Mouse (Mus musculus) gastrocnemius, postnatal 25 days (tissue): ENCODE measurements around the gene Kazn. TPM values are rescaled to one million over a fixed set of nuclear protein-coding genes. Genes with fewer than 3 reads are reported as not detected.
A peak's percentile ranks its signal among the peaks of the same experiment; 100 is the strongest.

Source experiments
- DNase-seq: peaks from one replicate; pipeline ENCODE4 v3.0.0; 2022
- total RNA-seq, 2 experiments: library from RNA; stranded (reverse); gene quantifications; 1 replicate in 1 of 2; 2 replicates in 1 of 2; pipeline ENCODE4 v1.2.3; 2021

The Kazn gene
- total RNA-seq, 2 experiments from 2014 or later: 1.9 to 2.5 TPM

DNA sequence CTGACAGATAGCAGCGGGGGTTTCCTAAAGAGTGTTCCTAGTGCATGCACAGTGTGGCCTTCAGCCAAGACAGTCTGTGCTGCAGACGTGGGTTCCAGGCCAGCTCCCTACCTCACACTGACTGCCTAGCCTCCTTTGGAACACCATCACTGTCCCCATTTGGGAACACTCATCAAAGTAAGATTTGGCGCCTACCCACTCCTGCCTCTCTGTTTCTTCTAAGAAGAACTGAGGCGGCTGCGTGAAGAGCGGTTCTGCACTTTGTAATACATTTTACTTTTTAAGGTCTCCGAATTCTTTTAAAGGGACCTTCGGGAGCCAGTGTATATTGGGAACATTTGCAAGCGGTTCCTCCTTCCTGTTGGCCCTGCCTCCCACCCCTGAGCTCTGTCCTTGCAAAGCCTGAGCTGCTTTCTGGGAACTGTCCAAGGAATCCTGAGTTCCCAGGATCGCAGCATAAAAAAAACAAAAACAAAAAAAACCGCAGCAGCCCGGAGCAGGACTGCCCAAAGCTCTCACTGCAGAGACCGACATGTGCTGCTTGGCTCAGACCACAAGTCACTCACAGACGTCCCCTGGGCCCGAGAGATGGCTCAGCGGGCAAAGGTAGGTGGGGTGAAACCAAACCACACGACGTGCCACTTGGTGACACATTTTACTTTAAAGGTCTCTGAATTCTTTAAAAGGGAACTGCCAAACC, 161.5 kb downstream of the Kazn start:
- DNase-seq: peak; percentile 33

DNA sequence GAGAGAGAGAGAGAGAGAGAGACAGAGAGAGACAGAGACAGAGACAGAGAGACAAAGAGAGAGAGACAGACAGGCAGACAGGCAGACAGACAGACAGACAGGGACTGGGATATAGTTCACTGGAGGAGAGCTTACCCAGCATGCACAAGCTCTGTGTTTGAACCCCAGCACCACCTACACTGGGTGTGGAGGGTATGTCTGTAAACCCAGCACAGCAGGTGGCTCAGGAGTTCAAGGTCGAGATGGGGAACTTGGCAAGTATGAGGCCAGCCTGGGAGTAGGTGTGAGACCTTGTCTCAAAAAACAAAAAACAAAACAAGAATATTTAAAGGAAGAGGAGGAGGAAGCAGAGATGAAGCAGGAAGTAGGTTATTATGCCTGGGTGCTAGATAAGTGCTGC, 162.3 kb downstream of the Kazn start:
- DNase-seq: no peak

DNA sequence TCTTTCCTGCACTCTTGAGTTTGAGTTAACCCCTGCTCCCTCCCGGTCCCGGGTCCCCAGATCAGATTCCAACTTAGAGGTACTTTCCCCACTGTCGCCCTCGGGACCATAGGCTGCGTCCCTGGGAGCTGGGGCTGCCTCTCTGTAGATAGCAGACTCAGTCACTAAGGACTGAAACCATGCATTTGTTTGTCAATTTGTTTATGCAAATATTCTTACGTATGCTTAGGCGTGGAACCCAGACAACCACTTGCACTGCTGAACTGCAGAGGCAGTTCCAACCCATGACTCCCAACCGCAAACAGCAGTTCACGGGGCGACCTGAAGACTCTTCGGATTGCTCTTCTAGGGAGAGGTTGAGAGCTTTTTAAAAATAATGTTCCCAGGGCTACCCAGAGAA, 163.3 kb downstream of the Kazn start:
- DNase-seq: no peak

DNA sequence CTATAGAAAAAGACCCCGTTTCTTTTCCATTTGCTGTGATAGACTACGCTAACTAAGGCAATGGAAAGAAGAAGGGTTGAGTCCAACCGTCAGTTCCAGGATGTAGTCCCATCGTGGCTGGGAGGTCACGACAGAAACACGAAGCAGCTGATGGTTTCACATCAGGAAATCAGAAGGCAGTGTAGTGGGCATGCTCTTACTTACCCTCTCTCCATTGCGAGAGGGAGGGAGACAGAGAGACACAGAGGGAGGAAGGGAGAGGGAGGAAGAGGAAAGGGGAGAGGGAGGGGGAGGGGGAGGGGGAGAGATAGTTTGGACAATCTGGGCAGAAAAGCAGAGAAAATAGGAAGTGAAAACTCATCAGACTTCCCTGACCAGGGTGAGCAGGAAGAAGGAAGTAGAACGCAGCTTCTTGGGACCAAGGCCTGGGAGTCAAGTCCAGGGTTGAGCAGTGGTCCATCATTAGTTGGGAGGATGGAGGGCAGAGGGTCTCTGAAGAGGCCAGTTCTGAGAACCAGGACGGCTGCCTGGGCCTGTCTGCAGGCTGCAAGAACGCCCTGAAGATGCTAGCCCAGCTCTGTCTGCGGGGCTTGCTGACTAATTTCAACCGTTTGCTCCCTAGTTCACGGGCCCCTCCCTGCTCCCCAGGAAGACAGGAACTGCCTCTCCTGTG, 165.0 kb downstream of the Kazn start:
- DNase-seq: no peak

DNA sequence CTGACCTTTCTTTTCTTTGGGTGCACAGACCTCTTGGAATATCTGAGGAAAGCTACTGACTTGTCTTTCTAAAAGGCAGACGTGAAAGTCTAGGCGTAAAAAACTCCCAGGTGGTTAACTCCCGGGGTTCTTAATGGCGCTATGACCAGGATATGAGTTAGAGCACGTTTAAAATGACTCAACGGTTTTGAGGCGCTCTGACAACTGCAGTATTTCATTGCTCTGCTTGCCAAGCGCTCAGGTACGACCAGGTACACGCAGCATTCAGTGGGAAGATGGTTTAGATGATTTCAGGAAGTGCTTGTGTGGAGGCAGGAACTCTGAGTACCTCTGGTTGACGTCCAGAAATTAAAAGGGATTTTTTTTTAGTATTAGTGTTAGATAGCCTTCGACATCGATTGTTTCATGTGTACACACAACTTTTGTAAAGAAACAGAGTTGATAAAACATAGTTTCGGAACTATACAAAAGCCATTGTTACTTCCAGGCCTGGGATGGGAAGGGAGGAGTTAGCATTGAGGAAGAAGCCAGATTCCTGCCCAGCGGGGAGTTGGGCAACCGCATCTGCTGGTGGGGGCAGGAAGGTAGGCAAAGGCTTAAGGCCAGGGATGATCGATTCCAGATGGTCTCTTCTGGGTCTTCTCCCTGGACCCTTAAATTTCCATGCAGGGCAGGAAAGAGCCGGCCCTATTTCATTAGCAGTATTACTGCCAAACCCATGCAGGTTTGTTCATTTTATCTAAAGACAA, 167.8 kb downstream of the Kazn start:
- DNase-seq: no peak

DNA sequence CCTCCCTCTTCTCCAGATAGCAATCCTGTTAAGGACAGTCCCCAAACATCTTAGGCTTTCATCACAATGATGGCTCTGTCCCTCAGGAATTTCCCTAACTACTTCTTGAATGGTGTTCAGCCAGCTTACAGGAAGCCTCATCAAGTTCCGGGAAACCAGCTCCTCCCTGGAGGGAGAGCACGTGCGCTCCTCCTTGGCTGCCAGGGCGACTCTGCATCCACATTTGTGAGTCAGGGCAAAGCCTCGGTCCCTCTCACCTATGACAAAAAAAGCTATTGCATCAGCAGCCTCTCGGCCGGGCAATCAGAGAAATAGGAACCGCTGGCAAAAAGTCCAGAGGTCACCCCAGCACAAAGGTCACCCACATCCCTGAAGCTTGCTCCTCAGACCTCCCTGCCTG, 168.4 kb downstream of the Kazn start:
- no peak for DNase-seq

DNA sequence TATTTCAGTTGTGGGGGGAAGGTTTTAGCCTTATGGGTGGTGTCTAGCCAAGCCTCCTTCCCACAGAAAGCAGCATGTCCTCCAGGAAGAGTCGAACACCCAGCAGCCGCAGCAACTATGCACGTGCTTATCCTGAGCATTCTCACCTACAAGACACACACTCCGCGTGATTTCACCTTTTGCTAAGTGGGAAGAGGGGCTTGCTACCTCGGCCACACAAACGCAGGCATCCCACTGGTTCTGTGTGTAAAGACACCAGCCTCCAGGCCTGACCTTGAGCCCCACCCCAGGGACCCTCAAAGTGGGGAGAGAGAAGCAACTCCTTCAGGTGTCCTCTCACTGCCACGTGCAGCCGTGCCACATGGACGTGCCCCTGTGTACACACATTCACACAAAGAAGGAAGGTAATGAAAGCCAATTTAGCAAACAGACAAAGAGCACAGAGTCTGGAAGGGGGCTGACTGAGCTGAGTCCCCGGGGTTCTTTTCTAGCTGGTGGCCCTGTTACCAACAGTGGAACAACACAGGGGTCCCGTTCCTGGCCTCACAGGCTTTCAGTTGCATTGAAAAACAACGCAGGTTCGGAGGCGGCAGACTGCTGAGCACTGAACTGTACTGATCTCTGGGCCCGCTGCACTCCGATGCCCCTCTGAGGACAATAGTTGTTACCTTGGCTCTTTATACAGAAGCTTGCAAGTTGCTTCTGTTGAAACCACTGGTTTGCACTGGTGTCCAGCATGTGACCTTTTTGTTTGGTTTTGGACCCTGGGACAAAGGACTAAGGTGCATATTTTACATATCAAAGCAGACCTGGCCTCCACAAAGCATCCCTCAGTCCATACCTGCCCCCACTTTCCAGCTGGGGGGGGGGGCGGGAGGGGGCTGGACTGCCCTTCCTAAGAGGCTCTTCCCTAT, 170.0 kb downstream of the Kazn start:
- DNase-seq: no peak

DNA sequence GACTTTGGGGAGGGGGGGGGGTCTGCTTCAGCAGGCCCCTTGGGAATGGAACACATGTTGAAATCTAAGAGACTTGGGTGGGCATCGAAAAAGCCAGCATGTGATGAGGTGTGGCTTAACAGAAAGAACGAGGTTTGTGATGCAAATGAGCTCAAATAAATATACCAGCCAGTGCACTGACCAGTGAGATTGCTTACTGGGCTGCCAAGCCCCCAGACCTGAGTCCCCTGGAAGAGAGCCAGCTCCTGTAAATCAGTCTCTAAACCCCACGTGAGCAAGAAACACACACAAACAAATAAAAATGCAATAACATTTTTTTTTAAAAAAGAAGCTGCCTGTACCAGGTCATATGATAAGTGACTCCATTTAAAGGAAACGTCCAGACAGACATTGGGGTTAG, 172.6 kb downstream of the Kazn start:
- no peak for DNase-seq

DNA sequence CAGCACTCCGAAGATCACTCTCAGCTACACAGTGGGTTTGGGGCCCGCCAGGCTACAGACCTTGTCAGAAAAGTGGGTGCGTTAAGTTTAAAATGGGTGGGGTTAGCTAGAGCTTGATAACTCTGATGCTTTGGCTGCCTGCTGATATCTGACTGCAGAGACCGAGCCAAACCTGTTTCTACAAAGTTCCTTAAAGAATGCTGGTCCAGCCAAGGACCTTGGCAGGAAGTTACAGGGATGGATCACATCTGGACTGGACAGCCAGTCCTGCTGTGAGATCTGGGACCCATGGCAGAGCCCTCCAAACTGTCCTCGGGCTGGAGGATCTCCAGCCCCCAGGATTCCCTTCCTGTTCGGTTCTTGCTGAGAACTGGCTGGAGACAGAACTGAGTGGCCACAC, 173.4 kb downstream of the Kazn start:
- DNase-seq: peak; percentile 24

DNA sequence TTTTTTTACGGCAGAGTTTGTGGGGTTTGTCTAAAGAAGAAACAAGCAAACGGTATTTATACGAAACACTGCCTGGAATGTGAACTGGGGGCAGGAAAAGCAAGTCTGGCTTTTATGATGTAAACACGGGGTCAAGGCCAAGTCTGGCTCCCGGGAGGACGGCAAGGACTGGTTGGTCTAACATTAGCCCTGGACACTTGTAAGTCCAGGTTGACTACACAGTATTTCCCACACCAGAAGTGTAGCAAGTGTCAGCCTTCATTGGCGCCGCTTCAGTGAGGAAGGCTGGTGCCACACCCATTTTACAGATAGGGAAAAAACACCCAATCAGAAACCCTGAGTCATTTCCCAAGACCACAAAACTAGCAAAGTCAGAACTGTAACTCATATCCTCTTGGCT, 173.9 kb downstream of the Kazn start:
- DNase-seq: peak; percentile 46

DNA sequence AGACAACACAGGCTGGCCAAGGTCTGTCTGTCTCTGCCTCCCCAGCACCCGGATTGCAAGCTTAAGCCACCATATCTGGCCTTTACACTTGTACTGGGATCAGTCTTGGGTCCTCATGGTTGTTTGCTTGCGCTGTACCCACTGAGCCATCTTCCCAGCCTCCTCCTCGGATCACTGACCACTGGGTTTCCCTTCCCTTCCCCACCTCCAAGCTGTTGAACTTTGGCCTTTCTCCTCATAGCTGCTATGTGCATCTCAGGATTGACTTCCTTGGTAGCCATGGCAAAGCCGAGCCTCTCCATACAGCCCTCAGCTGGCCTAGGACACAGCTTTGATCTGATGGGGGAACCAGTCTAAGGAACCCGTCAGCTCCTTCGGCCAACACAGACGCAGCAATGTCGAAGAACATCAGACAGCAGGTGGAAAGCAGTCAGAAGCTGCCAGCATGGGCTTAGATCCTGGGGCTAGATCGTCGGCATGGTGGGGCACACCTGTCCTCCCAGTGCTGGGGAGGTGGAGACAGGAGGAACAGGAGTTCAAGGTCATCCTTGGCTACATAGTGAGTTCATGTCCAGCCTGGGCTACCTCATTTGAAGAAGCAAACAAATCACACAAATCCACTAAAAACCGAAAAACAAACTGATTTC, 174.5 kb downstream of the Kazn start:
- DNase-seq: no peak

DNA sequence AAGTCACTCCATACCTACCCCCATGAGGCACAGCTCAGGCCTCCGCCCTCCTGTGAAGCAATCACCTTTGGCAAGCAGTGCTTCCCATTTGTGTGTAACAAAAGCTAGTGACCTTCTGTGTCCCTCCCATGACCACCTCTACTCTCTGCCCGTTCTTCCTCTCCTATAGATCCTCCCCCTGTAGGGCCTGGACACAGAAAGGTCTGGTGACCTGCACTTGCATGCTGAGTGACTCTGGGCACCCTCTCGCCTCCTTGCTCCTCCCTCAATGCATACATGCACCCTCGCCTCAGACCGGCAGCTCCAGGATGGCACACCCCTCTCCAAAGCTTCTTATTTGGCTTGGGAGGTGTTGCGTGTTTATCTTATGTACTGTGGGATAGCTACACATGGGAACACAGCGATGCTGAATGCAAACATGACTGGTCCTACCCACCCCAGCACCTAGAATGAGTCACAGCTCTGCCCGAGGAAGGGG, 176.1 kb downstream of the Kazn start:
- DNase-seq: no peak

DNA sequence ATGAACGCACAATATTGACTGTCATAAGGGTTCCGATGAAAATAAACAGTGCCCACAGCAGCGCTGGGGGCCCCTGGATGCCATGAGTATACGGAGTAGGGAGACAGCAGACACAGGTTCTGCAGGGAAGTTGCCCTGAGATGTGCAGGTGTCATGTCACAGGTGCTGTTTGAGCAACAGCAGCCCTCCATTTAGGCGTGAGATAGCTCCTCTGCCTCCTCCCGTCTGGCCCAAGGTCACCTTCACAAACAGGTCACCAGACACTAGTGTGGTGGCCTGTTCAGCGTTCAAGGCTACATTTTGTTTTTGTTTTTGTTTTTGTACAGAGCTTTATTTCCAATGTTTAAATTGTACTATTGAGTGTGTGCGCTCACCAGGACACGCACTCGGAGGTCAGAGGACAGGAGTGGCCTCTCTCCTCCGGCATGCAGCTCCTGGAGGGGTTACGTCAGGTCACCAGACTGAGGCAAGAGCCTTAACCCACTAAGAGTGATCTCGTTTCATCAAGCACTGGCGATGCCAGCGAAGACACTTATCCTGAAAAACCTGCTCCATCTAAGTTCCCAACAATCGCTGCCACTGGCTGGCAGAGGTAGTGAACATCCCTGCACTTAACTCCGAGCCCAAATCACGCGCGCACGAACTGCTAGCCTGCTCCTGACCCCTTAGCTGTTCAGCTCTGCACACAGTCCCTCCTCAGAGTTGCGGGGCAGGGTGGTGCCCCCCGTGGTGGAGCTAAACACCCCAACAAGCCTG, 177.5 kb downstream of the Kazn start:
- DNase-seq: no peak

DNA sequence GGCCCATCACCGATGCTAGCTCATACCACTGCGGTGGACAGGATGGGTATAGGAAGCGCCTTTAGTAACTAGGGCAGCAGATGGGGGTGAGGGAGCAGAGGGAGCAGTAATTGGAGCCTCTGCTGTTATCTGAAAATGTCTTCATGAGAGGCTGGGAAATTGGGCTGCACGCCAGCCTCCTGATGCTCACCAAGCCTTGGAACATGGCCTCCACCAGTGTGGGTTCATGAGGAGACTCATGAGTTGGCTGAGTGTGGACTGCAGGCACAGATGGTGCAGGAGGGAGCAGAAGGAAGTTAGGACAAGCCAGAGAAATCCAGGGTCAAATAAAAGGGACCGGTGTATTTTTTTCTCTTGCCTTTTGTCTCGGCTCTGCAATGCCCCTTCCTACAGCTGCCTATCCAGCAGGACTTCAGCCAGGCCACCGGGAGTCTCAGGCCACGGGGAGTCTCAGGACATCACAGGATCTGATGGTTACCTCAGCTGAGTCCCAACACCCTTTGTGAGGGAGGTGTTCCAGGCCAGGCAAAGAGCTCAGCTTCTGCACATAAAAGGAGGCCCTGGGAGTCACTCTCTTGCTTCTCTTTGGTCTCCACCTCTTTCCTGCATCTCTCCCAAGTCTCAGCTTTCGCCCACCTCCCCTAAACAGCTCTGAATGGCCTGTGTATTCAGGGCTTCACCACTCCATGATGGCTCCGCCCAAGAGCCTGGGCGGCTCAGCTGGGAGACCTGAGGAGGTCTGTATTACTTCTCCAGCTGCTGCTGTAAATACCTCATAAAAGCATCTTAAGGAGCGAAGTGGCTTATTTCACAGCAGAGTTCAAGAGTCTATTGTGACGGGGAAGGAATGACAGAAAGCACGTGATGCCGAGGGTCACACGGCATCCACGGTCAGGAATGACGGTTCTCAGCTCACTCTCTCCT, 178.5 kb downstream of the Kazn start:
- DNase-seq: no peak

DNA sequence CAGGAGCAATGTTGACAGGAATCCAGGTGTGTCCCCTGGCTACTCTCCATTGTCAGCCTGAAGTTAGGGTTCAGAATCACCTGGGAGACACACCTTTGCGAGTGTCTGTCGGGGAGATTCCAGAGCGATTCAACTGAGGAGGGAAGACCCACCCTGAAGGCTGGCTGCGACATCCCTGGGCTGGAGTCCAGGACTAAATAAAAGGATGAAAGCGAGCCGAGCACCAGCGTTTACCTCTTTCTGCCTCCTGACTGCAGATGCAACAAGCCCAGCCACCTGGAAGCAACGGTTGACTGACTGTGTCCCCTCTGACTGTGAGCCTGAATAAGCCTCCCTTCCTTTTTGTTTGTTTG, 179.4 kb downstream of the Kazn start:
- DNase-seq: no peak

DNA sequence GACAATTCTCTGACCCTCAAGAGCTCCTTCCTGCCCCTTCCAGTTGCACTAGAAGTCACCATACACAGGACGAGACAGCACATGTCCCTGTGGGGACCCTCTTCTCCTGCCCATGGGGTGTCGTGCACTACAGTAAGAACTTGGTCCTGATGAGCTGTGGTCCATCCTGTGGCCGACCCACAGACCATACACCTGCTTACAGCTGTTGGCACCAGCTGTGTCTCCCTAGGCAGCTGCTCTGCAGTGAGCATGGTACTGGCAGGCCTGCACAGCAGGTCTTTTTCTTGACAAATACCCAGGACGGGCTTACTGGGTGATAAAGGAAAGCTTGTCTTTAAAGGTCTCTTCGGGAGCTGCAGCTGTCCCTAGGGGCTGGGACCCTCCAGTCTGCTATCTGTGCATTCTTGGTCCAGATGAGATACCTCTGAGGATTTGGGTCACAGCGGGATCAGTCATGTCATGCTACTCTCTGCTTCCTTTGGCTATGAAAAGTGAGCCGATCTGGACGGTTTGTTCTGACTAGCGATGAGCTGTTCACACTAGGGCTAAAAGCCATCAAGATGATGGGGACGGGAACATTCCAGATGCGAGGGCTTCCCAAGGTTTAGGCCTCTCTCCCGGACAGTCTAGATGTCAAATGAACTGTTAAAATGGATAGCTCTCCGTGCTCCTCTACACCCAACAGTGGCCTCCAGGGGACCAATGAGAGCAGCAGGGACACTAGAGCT, 179.9 kb downstream of the Kazn start:
- no peak for DNase-seq

DNA sequence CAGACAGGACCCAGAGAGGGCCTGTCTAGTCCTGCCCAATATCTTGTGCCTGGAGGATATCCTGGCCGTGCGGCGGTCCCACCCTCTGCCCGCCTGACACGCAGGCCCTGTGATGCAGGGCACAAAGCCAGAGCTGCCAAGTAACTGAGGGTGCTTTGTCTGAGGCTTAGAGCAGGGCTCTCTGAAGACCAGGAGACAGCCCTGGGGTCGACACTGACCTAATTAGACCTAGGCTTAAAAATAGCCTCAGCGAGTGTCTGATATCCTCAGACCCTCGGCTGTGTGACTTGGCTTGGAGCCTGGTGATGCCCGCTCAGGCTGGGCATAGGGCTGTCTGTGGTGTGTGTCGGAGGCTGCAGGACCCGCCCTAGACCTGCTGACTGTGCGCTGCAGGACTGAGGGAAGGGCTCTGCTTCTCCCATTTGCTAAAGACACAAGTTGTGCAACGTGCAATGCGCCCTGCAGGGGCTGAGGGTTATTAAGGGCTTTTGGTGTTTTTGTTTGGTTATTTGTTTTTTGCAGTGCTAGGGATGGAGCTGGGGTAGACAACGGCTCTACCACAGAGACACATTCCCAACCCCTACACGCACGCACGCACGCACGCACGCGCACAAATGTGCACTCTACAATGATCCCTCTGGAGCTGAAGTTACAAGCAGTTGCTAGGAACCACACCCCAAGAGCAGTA, 181.5 kb downstream of the Kazn start:
- no peak for DNase-seq

DNA sequence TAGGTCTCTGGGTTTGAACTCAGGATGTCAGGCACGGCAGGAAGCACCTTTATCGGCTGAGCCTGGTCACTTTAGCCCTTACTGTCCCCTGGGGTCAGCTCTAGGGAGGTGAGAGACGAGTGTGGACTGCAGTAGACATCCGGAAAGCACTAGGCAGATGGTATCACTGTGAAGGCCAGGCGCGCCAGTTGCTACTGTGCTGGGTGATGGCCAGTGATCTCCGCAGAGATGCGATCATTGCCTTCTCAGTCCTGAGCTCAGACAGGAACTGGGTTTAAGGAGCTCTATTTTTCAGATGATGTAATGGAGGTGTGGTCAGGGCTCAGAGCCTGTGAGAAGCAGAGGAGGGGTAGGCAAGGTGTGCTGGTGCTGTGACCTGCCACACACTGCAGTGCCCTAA, 183.6 kb downstream of the Kazn start:
- no peak for DNase-seq

DNA sequence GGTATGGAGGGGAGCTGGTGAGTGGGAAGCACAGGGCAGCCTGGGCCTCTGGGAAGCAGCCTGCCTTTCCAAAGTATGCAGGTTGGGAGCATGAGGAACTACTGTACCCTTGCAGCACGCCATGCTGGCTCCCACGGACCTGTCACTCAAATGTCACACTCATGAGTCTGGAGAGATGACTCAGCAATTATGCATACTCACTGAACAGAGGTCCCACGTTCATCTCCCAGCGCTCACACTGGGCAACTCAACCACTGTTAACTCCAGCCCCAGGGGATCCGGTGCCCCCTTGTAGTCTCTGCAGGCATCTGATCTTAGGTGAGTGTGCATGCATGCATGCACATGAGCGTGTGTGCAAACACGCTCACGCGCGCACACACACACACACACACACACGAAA, 184.6 kb downstream of the Kazn start:
- DNase-seq: no peak
